Mouse (Mus musculus): ENCODE results near the gene Armc9. TPM values are rescaled to one million over a fixed set of nuclear protein-coding genes. Genes with fewer than 3 reads are reported as not detected.
A peak's percentile ranks its signal among the peaks of the same experiment; 100 is the strongest.

Armc9 gene
- 34.2 and 35.0 TPM in 2 replicates for polyA plus RNA-seq (2012; rRNA removed)

DNA sequence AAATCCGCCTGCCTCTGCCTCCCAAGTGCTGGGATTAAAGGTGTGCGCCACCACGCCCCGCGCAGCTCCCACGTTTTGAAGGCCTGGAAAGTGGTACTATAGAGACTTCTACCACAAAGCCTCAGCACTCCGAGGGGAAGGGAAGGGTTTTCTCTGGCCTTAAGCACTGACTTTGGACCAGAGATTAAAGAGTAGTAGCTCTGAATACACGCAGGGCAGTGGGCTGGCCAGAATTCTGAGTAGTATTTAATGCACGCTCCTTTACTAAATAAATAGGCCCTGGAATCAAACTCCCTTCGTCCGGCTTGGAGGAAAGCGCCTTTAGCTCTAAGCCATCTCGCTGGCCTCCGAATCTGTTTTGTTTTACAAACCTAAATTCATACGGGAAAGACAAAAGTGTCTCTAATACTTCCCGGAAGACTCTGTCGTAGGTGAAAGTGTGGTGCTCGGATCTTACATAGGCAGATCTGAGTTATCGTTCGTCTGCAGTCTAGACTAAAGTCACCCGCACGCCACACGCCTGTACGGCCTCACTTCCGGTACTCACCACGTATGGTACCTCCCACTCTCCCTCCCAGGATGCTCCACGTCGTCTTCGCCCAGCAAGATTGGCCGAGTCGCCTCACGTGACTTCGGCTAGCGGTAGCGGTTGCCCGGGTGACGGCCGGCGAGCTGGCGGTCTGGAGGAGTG is at the start of gene Armc9:
Armc9 (plus strand) TSS at position 648 of the 691 bp plus-strand sequence.
- peak within 1 kb of the TSS; percentile 44 for H3K4me3 ChIP-seq (ENCODE audit: insufficient read depth, low read length)
- H3K4me1 ChIP-seq (ENCODE audit: control insufficient read depth, insufficient read depth, low read length), result peaks cover 6% of the 10 kb centered on the region
- TF ChIP-seq CTCF (IDR thresholded peaks at IDR 0.05; ENCODE audit: extremely low read depth, insufficient read depth, low read length), result no peak
- peak; percentile 98 for TF ChIP-seq POLR2A (IDR thresholded peaks at IDR 0.05; ENCODE audit: extremely low read depth, insufficient read depth, low read length)
- no peak within 1 kb of the TSS for H3K27ac ChIP-seq (ENCODE audit: insufficient read depth, low read length)

DNA sequence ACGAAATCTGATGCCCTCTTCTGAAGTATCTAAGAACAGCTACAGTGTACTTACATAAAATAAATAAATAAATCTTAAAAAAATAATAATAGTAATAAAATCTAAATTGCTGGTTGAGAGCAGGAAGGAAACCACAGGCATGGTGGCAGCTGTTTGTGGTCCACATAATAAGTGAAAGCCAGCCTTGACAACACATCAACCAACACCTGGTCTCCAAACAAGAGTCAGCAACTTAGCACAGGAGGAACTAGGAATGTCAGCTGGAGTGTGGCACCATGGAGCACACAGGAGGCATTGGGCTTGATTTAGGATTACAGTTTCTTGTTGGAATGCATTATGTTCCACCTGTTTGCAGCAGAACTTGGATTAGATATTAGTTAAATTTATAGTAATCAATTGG is 49.5 kb upstream of the Armc9 start:
- H3K4me3 ChIP-seq (ENCODE audit: insufficient read depth, low read length), result no peak overlapping the region
- H3K4me1 ChIP-seq (ENCODE audit: control insufficient read depth, insufficient read depth, low read length), result no peaks in the 10 kb centered on the region; the same call in 1 of the 2 replicates
- TF ChIP-seq CTCF (IDR thresholded peaks at IDR 0.05; ENCODE audit: extremely low read depth, insufficient read depth, low read length), result no peak
- H3K27ac ChIP-seq (ENCODE audit: insufficient read depth, low read length), result no peak overlapping the region

DNA sequence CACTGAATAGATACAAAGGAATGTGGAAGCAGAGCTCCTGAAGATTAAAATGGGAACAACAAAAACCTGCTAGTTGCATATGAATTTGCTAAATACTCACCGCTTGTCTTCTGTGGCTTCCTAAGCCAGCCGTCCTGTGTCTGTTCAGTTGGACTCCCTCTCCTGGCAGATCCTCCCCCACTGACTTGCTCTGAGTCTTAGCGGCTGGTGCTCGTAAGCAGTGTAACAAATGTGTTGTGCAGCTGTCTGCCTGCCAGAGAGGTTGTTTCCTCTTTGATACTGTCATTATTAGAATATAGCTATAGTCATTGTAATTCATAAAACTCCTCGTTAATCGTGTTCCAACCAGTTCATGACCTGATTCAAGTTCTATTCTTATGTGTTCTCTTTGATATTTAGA is 42.8 kb upstream of the Armc9 start, which contains the start of gene Htr2b:
Htr2b (minus strand) TSS at position 192 of the 400 bp plus-strand sequence.
- Histone ChIP-seq H3K4me1 (ENCODE audit: control insufficient read depth, insufficient read depth, low read length) (no peaks in the 10 kb centered on the region; the same call in none of the 2 replicates), H3K27ac (ENCODE audit: insufficient read depth, low read length) (no peak within 1 kb of the TSS), H3K4me3 (ENCODE audit: insufficient read depth, low read length) (no peak within 1 kb of the TSS)
- 0 out of 2 replicates have a peak, but pooled peaks have one; percentile 1 for TF ChIP-seq CTCF (IDR thresholded peaks at IDR 0.05; ENCODE audit: extremely low read depth, insufficient read depth, low read length)
- no peak for TF ChIP-seq POLR2A (IDR thresholded peaks at IDR 0.05; ENCODE audit: extremely low read depth, insufficient read depth, low read length)

- no peak overlapping the region for H3K4me3 ChIP-seq (ENCODE audit: insufficient read depth, low read length)
Measured at GRCm38 (mm10) chr1:86114141-86114540, 40.4 kb upstream of the Armc9 start.

DNA sequence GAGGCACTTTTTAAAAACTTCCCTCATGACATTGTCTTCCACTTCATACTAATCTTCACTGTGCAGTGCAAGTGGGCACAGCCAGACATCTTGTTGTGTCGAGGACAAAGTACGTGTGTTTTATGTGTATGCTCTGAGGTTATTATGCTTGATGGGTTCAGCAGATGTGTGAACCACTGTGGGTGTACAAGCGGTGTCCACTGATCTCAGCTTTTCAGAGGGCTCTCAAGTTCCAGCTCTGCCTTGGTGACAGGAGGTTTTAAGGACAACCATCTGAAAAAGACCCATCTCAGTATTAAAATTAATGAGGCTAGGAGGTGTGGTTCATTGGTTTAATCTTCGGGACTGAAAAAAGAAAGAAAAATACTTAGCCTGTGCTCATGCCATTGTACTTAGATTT is 35.0 kb upstream of the Armc9 start:
- Histone ChIP-seq H3K4me3 (ENCODE audit: insufficient read depth, low read length) (no peak overlapping the region), H3K4me1 (ENCODE audit: control insufficient read depth, insufficient read depth, low read length) (no peaks in the 10 kb centered on the region; the same call in 1 of the 2 replicates), H3K27ac (ENCODE audit: insufficient read depth, low read length) (no peak overlapping the region)
- no peak for TF ChIP-seq POLR2A (IDR thresholded peaks at IDR 0.05; ENCODE audit: extremely low read depth, insufficient read depth, low read length)
- no peak for TF ChIP-seq CTCF (IDR thresholded peaks at IDR 0.05; ENCODE audit: extremely low read depth, insufficient read depth, low read length)

More at GRCm38 (mm10) chr1:86114141-86114540, 40.4 kb upstream of the Armc9 start:
- Histone ChIP-seq H3K4me1 (ENCODE audit: control insufficient read depth, insufficient read depth, low read length) (no peaks in the 10 kb centered on the region; the same call in none of the 2 replicates), H3K27ac (ENCODE audit: insufficient read depth, low read length) (no peak overlapping the region)
- TF ChIP-seq POLR2A (IDR thresholded peaks at IDR 0.05; ENCODE audit: extremely low read depth, insufficient read depth, low read length), result no peak

- Histone ChIP-seq H3K4me1 (ENCODE audit: control insufficient read depth, insufficient read depth, low read length) (no peaks in the 10 kb centered on the region), H3K27ac (ENCODE audit: insufficient read depth, low read length) (no peak overlapping the region), H3K4me3 (ENCODE audit: insufficient read depth, low read length) (no peak overlapping the region)
- TF ChIP-seq CTCF (IDR thresholded peaks at IDR 0.05; ENCODE audit: extremely low read depth, insufficient read depth, low read length) (no peak), POLR2A (IDR thresholded peaks at IDR 0.05; ENCODE audit: extremely low read depth, insufficient read depth, low read length) (no peak)
Measured at GRCm38 (mm10) chr1:86126036-86126435, 28.5 kb upstream of the Armc9 start.

DNA sequence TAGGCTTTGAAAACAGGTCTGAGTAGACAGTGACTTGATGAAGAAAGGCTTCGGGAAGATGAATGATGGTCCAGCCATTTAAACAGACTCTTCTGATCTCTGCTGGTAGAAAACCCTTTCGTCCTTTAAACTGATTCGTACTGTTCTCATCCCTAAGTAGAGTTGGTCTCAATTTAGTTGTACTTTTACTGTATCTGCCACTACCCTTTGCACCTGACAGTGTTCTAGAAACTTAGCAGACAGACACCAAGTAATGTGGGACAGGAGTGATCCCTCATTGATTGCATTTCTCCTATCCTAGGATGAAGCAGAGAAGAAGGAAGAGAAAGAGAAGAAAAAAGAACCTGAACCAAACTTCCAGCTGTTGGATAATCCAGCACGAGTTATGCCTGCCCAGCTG is 21.2 kb upstream of the Armc9 start, which contains the start of gene Gm21972:
Gm21972 (plus strand) TSS at position 301 of the 400 bp plus-strand sequence.
- Histone ChIP-seq H3K27ac (ENCODE audit: insufficient read depth, low read length) (no peak within 1 kb of the TSS), H3K4me3 (ENCODE audit: insufficient read depth, low read length) (no peak within 1 kb of the TSS), H3K4me1 (ENCODE audit: control insufficient read depth, insufficient read depth, low read length) (no peaks in the 10 kb centered on the region)
- TF ChIP-seq CTCF (IDR thresholded peaks at IDR 0.05; ENCODE audit: extremely low read depth, insufficient read depth, low read length), result no peak

GRCm38 (mm10) chr1:86135315-86135714 is 19.3 kb upstream of the Armc9 start:
- TF ChIP-seq POLR2A (IDR thresholded peaks at IDR 0.05; ENCODE audit: extremely low read depth, insufficient read depth, low read length), result no peak
- TF ChIP-seq CTCF (IDR thresholded peaks at IDR 0.05; ENCODE audit: extremely low read depth, insufficient read depth, low read length), result no peak
- Histone ChIP-seq H3K4me3 (ENCODE audit: insufficient read depth, low read length) (no peak overlapping the region), H3K27ac (ENCODE audit: insufficient read depth, low read length) (no peak overlapping the region), H3K4me1 (ENCODE audit: control insufficient read depth, insufficient read depth, low read length) (no peaks in the 10 kb centered on the region)

DNA sequence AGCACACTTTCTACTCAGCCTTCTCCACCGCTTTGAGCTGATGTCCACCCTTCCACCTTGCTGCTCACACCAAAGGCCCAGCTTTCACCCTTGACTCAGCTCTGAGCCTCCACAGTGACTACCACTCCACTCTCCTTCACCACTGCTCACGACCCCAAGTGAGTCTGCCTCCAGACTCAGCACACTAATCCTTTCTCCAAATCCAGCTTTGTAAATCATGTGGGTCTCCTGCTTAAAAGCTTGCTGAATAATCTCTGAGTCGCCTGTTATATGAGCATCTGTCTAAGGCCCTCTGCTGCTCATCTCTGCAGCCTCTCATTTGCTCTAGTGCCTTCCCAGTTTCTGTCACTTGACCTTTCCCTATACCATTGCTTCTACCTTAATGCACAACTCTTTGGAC is 13.5 kb upstream of the Armc9 start:
- no peak for TF ChIP-seq POLR2A (IDR thresholded peaks at IDR 0.05; ENCODE audit: extremely low read depth, insufficient read depth, low read length)
- TF ChIP-seq CTCF (IDR thresholded peaks at IDR 0.05; ENCODE audit: extremely low read depth, insufficient read depth, low read length), result no peak
- H3K27ac ChIP-seq (ENCODE audit: insufficient read depth, low read length), result no peak overlapping the region
- H3K4me1 ChIP-seq (ENCODE audit: control insufficient read depth, insufficient read depth, low read length), result no peaks in the 10 kb centered on the region
- H3K4me3 ChIP-seq (ENCODE audit: insufficient read depth, low read length), result no peak overlapping the region

GRCm38 (mm10) chr1:86143165-86143564 is 11.4 kb upstream of the Armc9 start:
- TF ChIP-seq CTCF (IDR thresholded peaks at IDR 0.05; ENCODE audit: extremely low read depth, insufficient read depth, low read length) (no peak), POLR2A (IDR thresholded peaks at IDR 0.05; ENCODE audit: extremely low read depth, insufficient read depth, low read length) (no peak)
- Histone ChIP-seq H3K4me1 (ENCODE audit: control insufficient read depth, insufficient read depth, low read length) (no peaks in the 10 kb centered on the region), H3K4me3 (ENCODE audit: insufficient read depth, low read length) (no peak overlapping the region), H3K27ac (ENCODE audit: insufficient read depth, low read length) (no peak overlapping the region)
